Mouse (Mus musculus): ENCODE results near the gene Hoxa6. TPM values are rescaled to one million over a fixed set of nuclear protein-coding genes. Genes with fewer than 3 reads are reported as not detected.

Hoxa6 gene
- total RNA-seq, 2 experiments from 2014 or later = not detected

- no peak for DNase-seq (ENCODE audit: low spot score in 2 of 2)
Observed at GRCm38 (mm10) chr6:52241001-52241621, 32.6 kb upstream of the Hoxa6 start.

GRCm38 (mm10) chr6:52240389-52241000 is 32.0 kb upstream of the Hoxa6 start, which contains the start of gene Hoxa10:
Gene Hoxa10, minus strand, starts transcription at chr6:52240854.
- peak in 1 of 2 experiments; percentile 58 for DNase-seq (ENCODE audit: low spot score in 2 of 2)

GRCm38 (mm10) chr6:52239625-52240388 is 31.3 kb upstream of the Hoxa6 start:
- no peak for DNase-seq (ENCODE audit: low spot score in 2 of 2)

- no peak for DNase-seq (ENCODE audit: low spot score in 2 of 2)
Observed at GRCm38 (mm10) chr6:52238976-52239375, 30.5 kb upstream of the Hoxa6 start.

- no peak for DNase-seq (ENCODE audit: low spot score in 2 of 2)
Observed at GRCm38 (mm10) chr6:52238155-52238545, 29.6 kb upstream of the Hoxa6 start.

GRCm38 (mm10) chr6:52237346-52238154 is 29.0 kb upstream of the Hoxa6 start:
- no peak for DNase-seq (ENCODE audit: low spot score in 2 of 2)

- DNase-seq (ENCODE audit: low spot score in 2 of 2) = no peak
Observed at GRCm38 (mm10) chr6:52236806-52237205, 28.3 kb upstream of the Hoxa6 start.

- DNase-seq (ENCODE audit: low spot score in 2 of 2) = no peak
Observed at GRCm38 (mm10) chr6:52235866-52236265, 27.3 kb upstream of the Hoxa6 start.

GRCm38 (mm10) chr6:52235267-52235666 is 26.7 kb upstream of the Hoxa6 start:
- no peak for DNase-seq (ENCODE audit: low spot score in 2 of 2)

GRCm38 (mm10) chr6:52234428-52235140 is 26.1 kb upstream of the Hoxa6 start:
- no peak for DNase-seq (ENCODE audit: low spot score in 2 of 2)

GRCm38 (mm10) chr6:52233546-52234427 is 25.3 kb upstream of the Hoxa6 start:
- DNase-seq (ENCODE audit: low spot score in 2 of 2) = no peak

- DNase-seq (ENCODE audit: low spot score in 2 of 2) = no peak
Observed at GRCm38 (mm10) chr6:52232984-52233545, 24.5 kb upstream of the Hoxa6 start.

GRCm38 (mm10) chr6:52232568-52232965 is 24.0 kb upstream of the Hoxa6 start:
- no peak for DNase-seq (ENCODE audit: low spot score in 2 of 2)

- no peak for DNase-seq (ENCODE audit: low spot score in 2 of 2)
Observed at GRCm38 (mm10) chr6:52231885-52232567, 23.5 kb upstream of the Hoxa6 start.

- no peak for DNase-seq (ENCODE audit: low spot score in 2 of 2)
Observed at GRCm38 (mm10) chr6:52230516-52231165, 22.1 kb upstream of the Hoxa6 start, which contains the start of gene Hoxa9. Gene Hoxa9, minus strand, starts transcription at chr6:52231089.

- no peak for DNase-seq (ENCODE audit: low spot score in 2 of 2)
Observed at GRCm38 (mm10) chr6:52229558-52230416, 21.3 kb upstream of the Hoxa6 start.
